Mouse (Mus musculus): ENCODE data around the gene Gm11639. TPM values are rescaled to one million over a fixed set of nuclear protein-coding genes. Genes with fewer than 3 reads are reported as not detected.

Gene Gm11639
- polyA plus RNA-seq (2015; fragmentation: Nextera tagmentation; extraction: Ambion mirVana): 0.05 TPM in 2 replicates

DNA sequence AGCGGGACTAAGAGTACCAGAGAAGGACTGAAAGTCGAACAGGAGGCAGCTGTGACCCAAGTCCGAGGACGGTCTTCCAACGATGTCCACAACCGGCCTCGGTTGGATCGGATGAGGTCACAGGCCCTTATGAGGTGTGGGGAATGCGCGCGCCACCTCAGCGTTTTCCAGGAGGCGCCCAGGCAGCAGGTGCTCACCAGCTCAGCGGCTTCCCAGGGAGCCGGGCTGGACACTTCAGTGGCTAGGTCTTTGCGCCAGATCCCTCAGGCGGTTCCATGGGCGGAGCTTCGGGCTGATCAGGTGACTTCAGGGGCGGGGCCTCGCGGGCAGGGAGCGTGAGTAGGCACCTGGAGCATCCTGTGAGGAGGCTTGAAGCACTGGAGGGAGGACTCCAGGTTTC lies at the start of gene Gm11639:
Gene Gm11639 (plus strand): TSS at position 160 of the 400 bp plus-strand sequence.
- Histone ChIP-seq H3K36me3 (replicated peaks) (no peaks in the 10 kb centered on the region), H3K4me2 (no peak within 1 kb of the TSS), H3K9me3 (replicated peaks) (no peaks in the 10 kb centered on the region), H3K4me3 (replicated peaks) (no peak within 1 kb of the TSS), H3K27me3 (0 out of 2 replicates have a peak, but pooled peaks cover 3% of the 10 kb centered on the region), H3K9ac (no peak within 1 kb of the TSS), H3K4me1 (replicated peaks) (no peaks in the 10 kb centered on the region), H3K27ac (replicated peaks) (no peak within 1 kb of the TSS)
- WGBS (ENCODE audit: insufficient replicate concordance): 34% methylated on average over 23 of the region's 23 CpGs
- ATAC-seq (ENCODE audit: insufficient read depth): no peak

DNA sequence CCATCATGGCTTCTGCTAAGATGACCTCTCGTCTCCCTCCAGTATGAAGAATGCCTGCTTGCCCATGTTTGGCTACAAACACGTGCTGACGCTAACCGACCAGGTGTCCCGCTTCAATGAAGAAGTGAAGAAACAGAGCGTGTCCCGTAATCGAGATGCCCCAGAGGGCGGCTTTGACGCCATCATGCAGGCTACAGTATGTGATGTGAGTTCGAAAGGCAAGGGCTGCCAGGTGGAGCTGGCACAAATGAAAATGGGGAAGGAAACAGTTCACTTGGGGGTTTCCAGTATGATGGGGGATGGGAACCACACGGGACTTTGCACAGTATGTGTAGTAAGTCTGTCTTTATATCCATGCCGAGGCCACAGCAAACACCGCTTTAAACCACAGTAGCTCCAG lies 48.5 kb upstream of the Gm11639 start:
- no peak for ATAC-seq (ENCODE audit: insufficient read depth)
- no peak overlapping the region for H3K9ac ChIP-seq
- 60% methylated on average over 14 of the region's 14 CpGs for WGBS (ENCODE audit: insufficient replicate concordance)
- no peaks in the 10 kb centered on the region for H3K4me1 ChIP-seq (replicated peaks)
- no peak overlapping the region for H3K27ac ChIP-seq (replicated peaks)
- H3K27me3 ChIP-seq: no peaks in the 10 kb centered on the region
- H3K36me3 ChIP-seq (replicated peaks): no peaks in the 10 kb centered on the region
- no peaks in the 10 kb centered on the region for H3K9me3 ChIP-seq (replicated peaks)
- H3K4me2 ChIP-seq: no peak overlapping the region
- H3K4me3 ChIP-seq (replicated peaks): no peak overlapping the region

DNA sequence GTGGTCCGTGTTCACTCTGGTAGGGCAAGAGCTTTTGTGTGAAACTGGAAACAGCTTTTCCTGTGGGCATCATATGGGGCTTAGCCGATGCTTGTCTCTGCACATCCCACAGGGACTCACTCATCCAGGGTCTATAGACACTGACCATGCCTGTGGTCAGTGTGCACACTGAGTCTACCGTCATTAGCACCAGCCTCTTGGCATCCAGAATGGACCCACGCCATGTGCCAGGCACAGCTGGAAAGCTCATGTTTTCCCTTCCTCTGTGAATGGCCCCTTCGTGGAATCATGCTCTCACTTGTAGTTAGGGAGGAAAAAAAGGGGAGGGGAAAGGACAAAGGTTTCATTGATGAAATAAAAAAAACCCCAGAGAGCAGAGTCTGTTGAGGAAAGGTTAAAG lies 47.5 kb upstream of the Gm11639 start:
- Histone ChIP-seq H3K4me2 (no peak overlapping the region), H3K4me3 (replicated peaks) (no peak overlapping the region), H3K9me3 (replicated peaks) (no peaks in the 10 kb centered on the region), H3K27ac (replicated peaks) (no peak overlapping the region), H3K9ac (no peak overlapping the region), H3K4me1 (replicated peaks) (no peaks in the 10 kb centered on the region), H3K27me3 (no peaks in the 10 kb centered on the region), H3K36me3 (replicated peaks) (no peaks in the 10 kb centered on the region)
- ATAC-seq (ENCODE audit: insufficient read depth): no peak
- WGBS (ENCODE audit: insufficient replicate concordance): 59% methylated on average over 5 of the region's 5 CpGs

DNA sequence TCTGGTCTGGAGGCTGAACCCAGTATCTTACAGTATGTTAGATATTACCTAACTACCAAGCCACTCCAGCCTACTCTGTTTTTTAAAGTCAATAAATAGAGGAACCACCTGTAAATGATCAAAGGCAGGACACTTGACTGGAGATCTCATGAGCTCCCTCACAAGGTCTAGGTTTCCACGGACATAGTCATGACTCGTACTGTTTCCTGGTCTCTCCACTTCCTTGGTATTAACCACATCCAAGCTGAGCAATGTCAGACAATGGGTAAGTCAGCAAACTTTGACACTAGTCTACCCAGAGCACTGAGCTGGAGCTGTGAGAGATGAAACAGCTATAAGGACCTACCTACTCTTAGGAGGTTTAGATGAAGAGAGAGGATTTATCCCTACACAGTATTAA lies 46.6 kb upstream of the Gm11639 start:
- Histone ChIP-seq H3K27me3 (no peaks in the 10 kb centered on the region), H3K27ac (replicated peaks) (no peak overlapping the region), H3K4me3 (replicated peaks) (no peak overlapping the region), H3K9me3 (replicated peaks) (no peaks in the 10 kb centered on the region), H3K9ac (no peak overlapping the region), H3K4me2 (no peak overlapping the region), H3K36me3 (replicated peaks) (no peaks in the 10 kb centered on the region), H3K4me1 (replicated peaks) (no peaks in the 10 kb centered on the region)
- ATAC-seq (ENCODE audit: insufficient read depth): no peak
- WGBS (ENCODE audit: insufficient replicate concordance): 17% methylated on average over 2 of the region's 2 CpGs

DNA sequence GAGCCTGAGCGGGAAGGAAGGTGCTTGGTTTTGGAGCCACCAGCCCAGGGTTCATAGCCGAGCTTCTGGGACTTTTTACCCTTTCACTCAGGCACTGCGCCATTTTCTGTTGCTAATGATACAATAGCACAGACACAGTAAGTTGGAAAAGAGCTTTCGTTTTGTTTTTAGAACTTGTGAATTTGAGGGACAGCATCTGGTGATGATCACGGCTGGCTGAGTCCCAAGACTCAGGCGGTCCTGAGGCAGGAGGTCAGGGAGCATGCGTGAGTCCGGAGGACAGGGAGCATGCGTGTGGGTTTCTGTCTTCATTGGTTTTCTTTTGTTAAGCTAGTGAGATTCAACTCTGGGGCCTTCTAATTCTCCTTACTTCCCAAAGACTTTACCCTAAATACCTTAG lies 45.9 kb upstream of the Gm11639 start:
- Histone ChIP-seq H3K36me3 (replicated peaks) (no peaks in the 10 kb centered on the region), H3K27me3 (no peaks in the 10 kb centered on the region), H3K27ac (replicated peaks) (no peak overlapping the region), H3K9ac (no peak overlapping the region), H3K4me3 (replicated peaks) (no peak overlapping the region), H3K4me2 (no peak overlapping the region), H3K4me1 (replicated peaks) (no peaks in the 10 kb centered on the region), H3K9me3 (replicated peaks) (no peaks in the 10 kb centered on the region)
- ATAC-seq (ENCODE audit: insufficient read depth): no peak
- WGBS (ENCODE audit: insufficient replicate concordance): 69% methylated on average over 9 of the region's 9 CpGs

DNA sequence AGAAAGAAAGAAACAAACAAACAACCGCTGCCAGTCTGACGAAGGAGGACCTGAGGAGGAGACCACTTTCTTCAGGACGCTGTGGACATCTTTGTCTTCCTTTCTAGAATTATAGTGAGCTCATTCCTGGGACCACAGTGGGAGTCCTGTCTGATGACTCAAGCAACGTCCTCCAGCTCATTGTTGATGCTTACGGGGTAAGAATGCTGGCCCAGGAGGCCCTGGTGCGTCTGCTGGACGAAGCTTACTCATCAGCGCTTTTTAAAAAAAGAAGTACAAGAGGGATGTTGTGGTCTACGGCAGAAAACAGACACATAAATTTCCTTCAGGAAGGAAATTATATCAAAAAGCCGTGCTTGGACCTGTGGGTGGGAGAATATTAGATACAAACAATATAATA lies 44.6 kb upstream of the Gm11639 start:
- no peaks in the 10 kb centered on the region for H3K9me3 ChIP-seq (replicated peaks)
- no peaks in the 10 kb centered on the region for H3K27me3 ChIP-seq
- H3K36me3 ChIP-seq (replicated peaks): no peaks in the 10 kb centered on the region
- H3K4me1 ChIP-seq (replicated peaks): no peaks in the 10 kb centered on the region
- no peak overlapping the region for H3K4me2 ChIP-seq
- ATAC-seq (ENCODE audit: insufficient read depth): no peak
- no peak overlapping the region for H3K27ac ChIP-seq (replicated peaks)
- WGBS (ENCODE audit: insufficient replicate concordance): 47% methylated on average over 10 of the region's 10 CpGs
- no peak overlapping the region for H3K4me3 ChIP-seq (replicated peaks)
- no peak overlapping the region for H3K9ac ChIP-seq

DNA sequence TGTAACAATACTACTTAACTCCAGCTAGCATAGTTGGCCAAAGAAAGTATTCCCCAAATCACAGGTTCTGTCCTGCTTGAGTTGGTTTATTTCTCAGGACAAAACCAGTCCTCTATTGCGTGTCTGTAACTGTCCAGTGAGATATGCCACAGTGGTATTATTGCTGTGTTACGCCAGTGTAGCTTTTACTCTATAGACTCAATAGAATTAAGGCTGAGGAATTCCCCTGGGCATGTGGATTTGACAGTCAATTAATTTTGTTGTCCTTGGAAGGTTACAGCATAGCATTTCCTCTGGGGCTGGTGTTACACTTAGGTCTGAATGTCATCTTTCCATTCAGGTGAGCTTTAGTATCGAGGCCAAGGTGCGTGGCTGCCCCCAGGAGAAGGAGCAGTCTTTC lies 42.3 kb upstream of the Gm11639 start:
- Histone ChIP-seq H3K36me3 (replicated peaks) (no peaks in the 10 kb centered on the region), H3K4me1 (replicated peaks) (no peaks in the 10 kb centered on the region), H3K9ac (no peak overlapping the region), H3K27me3 (no peaks in the 10 kb centered on the region), H3K9me3 (replicated peaks) (no peaks in the 10 kb centered on the region), H3K4me3 (replicated peaks) (no peak overlapping the region), H3K4me2 (no peak overlapping the region), H3K27ac (replicated peaks) (no peak overlapping the region)
- WGBS (ENCODE audit: insufficient replicate concordance): 59% methylated on average over 4 of the region's 4 CpGs
- ATAC-seq (ENCODE audit: insufficient read depth): no peak

DNA sequence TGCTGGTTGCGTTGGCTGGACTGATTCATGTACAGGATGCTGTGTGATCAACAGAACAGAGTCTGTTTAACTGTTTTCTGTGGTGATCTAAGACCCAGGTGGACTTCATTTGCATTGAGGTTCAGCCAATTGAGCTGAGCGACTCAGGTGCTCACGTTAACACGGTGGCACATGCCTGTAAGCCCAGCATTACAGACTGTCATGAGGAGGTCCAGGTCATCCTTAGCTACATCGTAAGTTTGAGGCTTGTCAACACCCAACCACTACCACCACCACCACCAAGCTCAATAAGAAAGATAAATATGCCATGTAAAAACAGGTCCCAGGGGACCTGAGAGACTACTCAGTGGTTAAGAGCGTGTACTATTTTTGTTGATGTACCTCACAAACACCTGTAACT lies 40.1 kb upstream of the Gm11639 start:
- Histone ChIP-seq H3K9me3 (replicated peaks) (no peaks in the 10 kb centered on the region), H3K4me2 (no peak overlapping the region), H3K4me1 (replicated peaks) (no peaks in the 10 kb centered on the region)

DNA sequence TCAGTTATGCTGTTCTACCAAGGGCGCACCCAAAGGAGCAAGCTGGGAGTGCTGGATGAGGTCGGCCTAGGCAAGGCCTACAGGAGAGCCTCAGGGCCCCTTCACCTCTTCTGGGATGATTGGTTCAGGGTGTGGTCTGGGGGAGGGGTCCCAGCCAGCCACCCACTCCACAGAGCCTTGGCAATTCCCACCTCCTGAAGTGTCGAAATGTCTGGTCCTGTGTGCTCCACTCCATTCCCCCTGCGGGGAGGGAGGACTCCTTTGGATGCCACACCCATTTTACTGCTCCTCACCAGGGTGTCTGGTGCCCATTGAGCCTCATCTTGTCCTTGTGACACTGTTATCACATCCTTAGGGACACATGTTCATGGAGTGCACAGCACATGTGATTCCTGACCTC lies 39.3 kb upstream of the Gm11639 start:
- Histone ChIP-seq H3K9me3 (replicated peaks) (no peaks in the 10 kb centered on the region), H3K36me3 (replicated peaks) (no peaks in the 10 kb centered on the region), H3K4me1 (replicated peaks) (no peaks in the 10 kb centered on the region), H3K27ac (replicated peaks) (no peak overlapping the region), H3K4me2 (no peak overlapping the region), H3K27me3 (no peaks in the 10 kb centered on the region), H3K4me3 (replicated peaks) (no peak overlapping the region), H3K9ac (no peak overlapping the region)
- ATAC-seq (ENCODE audit: insufficient read depth): no peak
- WGBS (ENCODE audit: insufficient replicate concordance): 60% methylated on average over 4 of the region's 4 CpGs

More for the DNA sequence above, 40.1 kb upstream of the Gm11639 start:
- Histone ChIP-seq H3K27ac (replicated peaks) (no peak overlapping the region), H3K36me3 (replicated peaks) (no peaks in the 10 kb centered on the region), H3K27me3 (no peaks in the 10 kb centered on the region), H3K9ac (no peak overlapping the region), H3K4me3 (replicated peaks) (no peak overlapping the region)
- ATAC-seq (ENCODE audit: insufficient read depth): no peak
- WGBS (ENCODE audit: insufficient replicate concordance): 69% methylated on average over 6 of the region's 6 CpGs

DNA sequence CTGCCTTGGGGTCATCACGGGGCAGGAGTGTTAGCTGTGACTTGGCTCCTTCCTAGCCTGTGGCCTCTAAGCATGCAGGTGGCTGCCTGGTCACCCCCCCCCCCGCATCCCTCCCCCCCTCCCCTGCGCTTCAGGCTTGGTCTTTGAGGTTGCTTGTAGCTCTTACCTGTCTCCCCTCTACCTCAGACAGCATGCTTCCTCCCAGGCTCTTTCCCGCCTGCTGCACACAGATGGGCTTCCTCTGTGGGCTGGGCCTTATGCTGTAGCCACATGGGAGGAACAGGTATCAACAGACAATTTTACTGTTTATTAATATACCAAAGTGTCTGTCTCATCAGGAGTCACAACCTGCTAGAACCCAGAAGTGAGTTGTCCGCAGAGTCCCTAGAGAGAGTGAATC lies 38.9 kb upstream of the Gm11639 start:
- WGBS (ENCODE audit: insufficient replicate concordance): 56% methylated on average over 5 of the region's 5 CpGs
- 0 out of 2 replicates have a peak overlapping the region, but pooled peaks have one; percentile 34 for H3K27ac ChIP-seq (replicated peaks)
- no peaks in the 10 kb centered on the region for H3K36me3 ChIP-seq (replicated peaks)
- no peak overlapping the region for H3K4me3 ChIP-seq (replicated peaks)
- H3K27me3 ChIP-seq: no peaks in the 10 kb centered on the region
- no peak overlapping the region for H3K9ac ChIP-seq
- H3K4me2 ChIP-seq: no peak overlapping the region
- H3K9me3 ChIP-seq (replicated peaks): no peaks in the 10 kb centered on the region
- ATAC-seq (ENCODE audit: insufficient read depth): no peak; the same call in 1 of the 2 replicates
- no peaks in the 10 kb centered on the region for H3K4me1 ChIP-seq (replicated peaks)

DNA sequence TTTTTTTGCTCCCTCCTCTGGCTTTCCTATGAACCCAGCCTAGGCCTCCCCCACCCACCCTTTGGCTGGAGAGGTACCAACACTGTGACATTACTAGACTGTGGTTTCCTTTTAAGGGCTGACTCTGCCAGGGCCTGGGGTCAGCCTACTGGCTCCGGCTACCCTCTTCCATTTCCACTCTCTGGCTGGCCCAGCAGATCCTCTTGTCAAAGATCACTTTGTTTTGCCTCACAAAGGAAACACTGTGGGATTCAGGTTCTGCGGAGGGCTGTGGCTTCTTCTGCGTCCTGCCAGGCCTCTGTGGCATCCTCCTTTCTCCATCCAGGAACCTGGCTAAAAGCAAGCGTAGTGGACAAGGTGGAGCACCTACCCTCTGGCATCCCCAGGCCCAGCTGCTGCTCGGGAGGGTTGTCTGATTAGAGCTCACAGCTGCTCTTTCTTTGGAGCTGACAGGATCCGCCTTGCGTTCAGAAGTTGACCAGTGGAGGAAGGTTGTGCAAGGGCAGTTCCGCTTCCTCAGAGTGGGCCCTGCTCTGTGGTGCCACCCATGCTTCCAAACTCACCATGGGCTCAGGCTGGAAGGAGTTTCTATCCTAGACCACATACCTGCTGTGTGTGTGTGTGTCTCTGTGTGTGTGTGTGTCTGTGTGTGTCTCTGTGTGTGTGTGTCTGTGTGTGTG lies 38.2 kb upstream of the Gm11639 start:
- H3K4me1 ChIP-seq (replicated peaks): no peaks in the 10 kb centered on the region
- H3K4me2 ChIP-seq: no peak overlapping the region; the same call in 1 of the 2 replicates
- no peaks in the 10 kb centered on the region for H3K36me3 ChIP-seq (replicated peaks)
- 0 out of 2 replicates have a peak, but pooled peaks have one; percentile 25 for ATAC-seq (ENCODE audit: insufficient read depth)
- no peak overlapping the region for H3K9ac ChIP-seq
- H3K27ac ChIP-seq (replicated peaks): peak overlapping the region; percentile 34
- no peaks in the 10 kb centered on the region for H3K27me3 ChIP-seq
- no peaks in the 10 kb centered on the region for H3K9me3 ChIP-seq (replicated peaks)
- 45% methylated on average over 8 of the region's 8 CpGs for WGBS (ENCODE audit: insufficient replicate concordance)
- H3K4me3 ChIP-seq (replicated peaks): no peak overlapping the region

DNA sequence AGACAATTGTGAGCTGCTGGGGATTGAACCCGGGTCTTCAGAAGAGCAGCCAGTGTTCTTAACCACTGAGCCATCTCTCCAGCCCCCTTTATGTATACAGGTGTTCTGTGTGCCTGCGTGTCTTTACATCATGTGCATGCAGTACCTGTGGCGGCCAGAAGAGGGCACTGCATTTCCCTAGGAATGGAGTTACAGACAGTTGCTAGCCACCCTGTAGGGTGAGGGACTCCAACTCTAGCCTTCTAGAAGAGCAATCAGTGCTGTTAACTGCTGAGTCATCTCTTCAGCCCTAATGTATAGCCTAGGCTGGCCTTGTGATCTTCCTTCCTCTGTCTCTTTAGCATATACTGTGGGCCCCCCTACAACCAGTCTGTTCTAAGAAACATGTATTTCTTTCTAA lies 36.9 kb upstream of the Gm11639 start:
- H3K27me3 ChIP-seq: no peaks in the 10 kb centered on the region
- no peak overlapping the region for H3K9ac ChIP-seq
- no peak for ATAC-seq (ENCODE audit: insufficient read depth)
- no peaks in the 10 kb centered on the region for H3K9me3 ChIP-seq (replicated peaks)
- H3K4me3 ChIP-seq (replicated peaks): no peak overlapping the region
- H3K4me2 ChIP-seq: no peak overlapping the region
- H3K27ac ChIP-seq (replicated peaks): no peak overlapping the region
- 51% methylated on average over 3 of the region's 3 CpGs for WGBS (ENCODE audit: insufficient replicate concordance)
- no peaks in the 10 kb centered on the region for H3K4me1 ChIP-seq (replicated peaks)
- H3K36me3 ChIP-seq (replicated peaks): no peaks in the 10 kb centered on the region
